Mouse (Mus musculus): ENCODE measurements around the gene Dgkg. TPM values are rescaled to one million over a fixed set of nuclear protein-coding genes. Genes with fewer than 3 reads are reported as not detected.

The Dgkg gene
- polyA plus RNA-seq, 1 experiment from 2014 or later: 0.12 TPM

DNA sequence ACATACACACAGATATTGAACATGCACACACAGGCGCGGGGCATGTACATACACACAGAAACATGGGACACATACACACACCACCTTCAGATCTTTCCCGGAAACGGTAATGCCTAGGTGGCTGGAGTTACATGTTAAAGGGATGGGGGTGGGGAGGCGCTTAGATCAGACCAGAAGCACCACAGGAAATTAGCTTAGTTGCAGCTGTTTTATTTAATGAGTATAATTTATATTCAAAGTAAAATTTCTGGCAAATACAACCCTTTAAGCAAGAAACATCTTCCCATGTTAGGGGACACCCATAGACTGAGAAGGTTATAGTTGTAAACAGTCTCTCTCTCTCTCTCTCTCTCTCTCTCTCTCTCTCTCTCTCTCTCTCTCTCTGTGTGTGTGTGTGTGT, 1.8 kb downstream of the Dgkg start:
- Histone ChIP-seq H3K4me2 (replicated peaks; ENCODE audit: low read depth, low read length) (no peak overlapping the region), H3K4me3 (ENCODE audit: low read depth, low read length) (no peak overlapping the region), H3K4me1 (replicated peaks; ENCODE audit: control insufficient read depth, insufficient read depth, low read length) (no peaks in the 10 kb centered on the region), H3K27ac (ENCODE audit: low read depth, low read length) (no peak overlapping the region), H3K27me3 (ENCODE audit: control insufficient read depth, insufficient read depth, low read length) (peaks cover 29% of the 10 kb centered on the region), H3K9me3 (ENCODE audit: control insufficient read depth, low read length) (no peaks in the 10 kb centered on the region), H3K36me3 (ENCODE audit: control insufficient read depth, insufficient read depth, low read length) (no peaks in the 10 kb centered on the region), H3K9ac (ENCODE audit: low read depth, low read length) (no peak overlapping the region)
- 74% methylated on average over 5 of the region's 5 CpGs for WGBS
- no peak for DNase-seq (ENCODE audit: low spot score)
- ATAC-seq (ENCODE audit: low FRiP score): no peak

DNA sequence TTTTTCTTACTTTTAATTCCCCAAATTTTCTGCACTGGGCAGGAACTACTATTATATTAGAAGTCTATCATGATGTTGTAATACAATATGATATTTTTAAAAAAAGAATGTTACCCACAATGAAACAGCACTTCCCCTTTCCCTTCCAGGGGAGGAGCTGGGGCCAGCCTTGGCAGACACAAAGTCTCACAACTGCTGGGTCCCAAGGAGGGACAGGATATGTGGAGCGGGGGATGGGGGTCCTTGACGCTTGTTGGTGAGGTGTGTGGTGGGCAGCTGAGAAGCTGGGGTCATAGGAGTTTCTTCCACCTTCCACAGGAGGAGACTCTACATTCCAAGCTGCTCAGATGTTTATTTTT, 2.6 kb downstream of the Dgkg start:
- Histone ChIP-seq H3K36me3 (ENCODE audit: control insufficient read depth, insufficient read depth, low read length) (no peaks in the 10 kb centered on the region), H3K27me3 (ENCODE audit: control insufficient read depth, insufficient read depth, low read length) (peaks cover 29% of the 10 kb centered on the region), H3K4me2 (replicated peaks; ENCODE audit: low read depth, low read length) (no peak overlapping the region), H3K4me1 (replicated peaks; ENCODE audit: control insufficient read depth, insufficient read depth, low read length) (no peaks in the 10 kb centered on the region), H3K27ac (ENCODE audit: low read depth, low read length) (no peak overlapping the region), H3K9ac (ENCODE audit: low read depth, low read length) (no peak overlapping the region), H3K4me3 (ENCODE audit: low read depth, low read length) (no peak overlapping the region), H3K9me3 (ENCODE audit: control insufficient read depth, low read length) (no peaks in the 10 kb centered on the region)
- WGBS: 64% methylated on average over 2 of the region's 2 CpGs
- DNase-seq (ENCODE audit: low spot score) (no peak), ATAC-seq (ENCODE audit: low FRiP score) (no peak)

DNA sequence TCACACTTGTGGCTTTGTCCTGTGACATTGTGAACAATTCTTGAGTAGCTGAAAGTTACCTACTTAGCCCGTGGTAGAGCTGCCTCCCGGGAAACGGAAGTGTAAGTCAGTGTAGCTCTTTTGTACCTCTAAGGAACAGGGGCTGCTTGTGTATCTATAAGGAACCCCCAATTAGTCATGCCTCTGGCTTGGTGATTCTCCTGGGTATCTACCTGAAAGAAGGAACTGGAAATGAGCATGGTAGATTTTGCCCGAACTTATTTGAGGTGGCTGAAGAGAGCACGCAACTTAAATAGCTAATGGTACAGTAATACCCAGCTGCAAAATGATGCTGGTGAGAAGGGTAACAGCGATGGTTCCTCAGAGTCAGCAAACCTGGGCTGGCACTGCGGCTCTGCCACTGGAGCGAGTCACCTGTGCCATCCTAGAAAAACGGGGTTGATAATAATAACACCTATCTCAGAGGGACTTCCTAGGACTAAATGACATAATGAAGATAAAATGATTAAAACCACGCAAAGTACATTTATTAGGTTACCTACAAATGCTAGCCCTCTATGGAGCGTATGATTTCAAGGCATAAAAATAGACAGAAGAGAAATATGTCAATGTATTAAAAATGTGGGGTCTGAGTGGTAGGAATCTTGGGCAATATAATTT, 3.1 kb downstream of the Dgkg start:
- peaks cover 29% of the 10 kb centered on the region for H3K27me3 ChIP-seq (ENCODE audit: control insufficient read depth, insufficient read depth, low read length)

DNA sequence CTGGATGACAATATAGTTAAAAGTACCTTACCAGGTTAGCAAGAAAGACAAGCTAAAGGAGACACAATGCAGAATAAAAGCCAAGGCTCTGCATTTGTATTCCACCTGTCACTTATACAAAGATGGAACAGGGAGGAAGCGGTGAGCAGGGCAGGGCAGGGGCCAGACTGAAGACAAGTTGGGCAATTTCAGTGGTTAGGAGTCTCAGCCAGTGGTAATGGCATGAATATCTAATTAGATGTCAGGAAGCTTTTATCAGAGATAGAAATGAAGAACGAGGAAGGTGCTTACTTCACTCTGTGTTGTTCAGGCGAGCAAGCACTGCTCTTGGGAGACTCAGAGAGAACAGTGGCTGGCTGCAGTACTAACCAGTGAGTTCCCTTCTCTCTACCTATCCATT, 5.8 kb downstream of the Dgkg start:
- Histone ChIP-seq H3K4me2 (replicated peaks; ENCODE audit: low read depth, low read length) (no peak overlapping the region), H3K9ac (ENCODE audit: low read depth, low read length) (no peak overlapping the region), H3K27me3 (ENCODE audit: control insufficient read depth, insufficient read depth, low read length) (peaks cover 8% of the 10 kb centered on the region), H3K27ac (ENCODE audit: low read depth, low read length) (no peak overlapping the region), H3K4me1 (replicated peaks; ENCODE audit: control insufficient read depth, insufficient read depth, low read length) (no peaks in the 10 kb centered on the region), H3K36me3 (ENCODE audit: control insufficient read depth, insufficient read depth, low read length) (no peaks in the 10 kb centered on the region), H3K4me3 (ENCODE audit: low read depth, low read length) (no peak overlapping the region), H3K9me3 (ENCODE audit: control insufficient read depth, low read length) (no peaks in the 10 kb centered on the region)
- ATAC-seq (ENCODE audit: low FRiP score) (no peak), DNase-seq (ENCODE audit: low spot score) (no peak)
- WGBS: 70% methylated on average over 3 of the region's 3 CpGs

More for the DNA sequence above, 3.1 kb downstream of the Dgkg start:
- H3K4me2 ChIP-seq (replicated peaks; ENCODE audit: low read depth, low read length): no peak overlapping the region
- no peak for ATAC-seq (ENCODE audit: low FRiP score)
- H3K4me1 ChIP-seq (replicated peaks; ENCODE audit: control insufficient read depth, insufficient read depth, low read length): no peaks in the 10 kb centered on the region
- no peak overlapping the region for H3K9ac ChIP-seq (ENCODE audit: low read depth, low read length)
- 89% methylated on average over 11 of the region's 11 CpGs for WGBS
- no peaks in the 10 kb centered on the region for H3K9me3 ChIP-seq (ENCODE audit: control insufficient read depth, low read length)
- H3K36me3 ChIP-seq (ENCODE audit: control insufficient read depth, insufficient read depth, low read length): no peaks in the 10 kb centered on the region
- no peak for DNase-seq (ENCODE audit: low spot score)
- H3K27ac ChIP-seq (ENCODE audit: low read depth, low read length): no peak overlapping the region
- no peak overlapping the region for H3K4me3 ChIP-seq (ENCODE audit: low read depth, low read length)

DNA sequence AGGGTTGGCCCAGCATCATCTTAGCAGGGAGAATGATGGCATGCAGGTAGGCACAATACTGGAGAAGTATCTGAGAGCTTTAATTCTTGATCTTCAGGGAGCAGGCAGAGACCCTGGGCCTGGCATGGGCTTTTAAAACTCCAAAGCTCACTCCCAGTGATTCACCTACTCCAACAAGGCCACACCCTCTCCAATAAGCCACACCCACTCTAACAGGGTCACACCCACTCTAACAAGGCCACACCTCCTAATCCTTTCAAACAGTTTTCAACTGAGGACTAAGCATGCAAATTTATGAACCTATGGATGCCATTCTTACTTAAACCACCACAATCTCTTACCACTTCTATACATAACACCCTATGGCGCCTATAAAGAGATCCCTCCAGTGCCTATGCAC, 11.8 kb downstream of the Dgkg start:
- Histone ChIP-seq H3K27me3 (ENCODE audit: control insufficient read depth, insufficient read depth, low read length) (no peaks in the 10 kb centered on the region), H3K4me1 (replicated peaks; ENCODE audit: control insufficient read depth, insufficient read depth, low read length) (no peaks in the 10 kb centered on the region), H3K4me3 (ENCODE audit: low read depth, low read length) (no peak overlapping the region), H3K9me3 (ENCODE audit: control insufficient read depth, low read length) (no peaks in the 10 kb centered on the region), H3K9ac (ENCODE audit: low read depth, low read length) (no peak overlapping the region), H3K4me2 (replicated peaks; ENCODE audit: low read depth, low read length) (no peak overlapping the region), H3K36me3 (ENCODE audit: control insufficient read depth, insufficient read depth, low read length) (no peaks in the 10 kb centered on the region), H3K27ac (ENCODE audit: low read depth, low read length) (no peak overlapping the region)
- ATAC-seq (ENCODE audit: low FRiP score): no peak
- WGBS: 81% methylated on average over 1 of the region's 1 CpGs
- no peak for DNase-seq (ENCODE audit: low spot score)

DNA sequence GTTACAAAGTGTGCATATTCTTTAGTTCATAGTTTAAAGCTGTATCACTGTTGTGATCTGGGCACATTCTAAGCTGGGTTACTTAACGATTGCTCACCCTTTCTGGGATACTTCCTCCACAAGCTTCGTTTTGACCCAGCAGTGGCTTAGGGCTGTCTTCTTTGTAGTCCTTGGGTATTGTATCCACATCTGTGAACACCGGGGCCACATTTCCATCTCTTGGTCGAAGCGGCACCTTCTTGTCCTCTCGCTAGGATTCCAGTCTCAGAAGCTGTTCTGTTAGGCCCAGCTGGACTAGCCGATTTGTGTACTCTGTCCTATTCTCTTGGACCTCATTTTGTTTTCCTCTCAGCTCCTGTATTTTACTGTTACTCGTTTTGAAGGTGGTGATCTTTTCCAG, 13.6 kb downstream of the Dgkg start:
- Histone ChIP-seq H3K4me3 (ENCODE audit: low read depth, low read length) (no peak overlapping the region), H3K9ac (ENCODE audit: low read depth, low read length) (no peak overlapping the region), H3K4me2 (replicated peaks; ENCODE audit: low read depth, low read length) (no peak overlapping the region), H3K36me3 (ENCODE audit: control insufficient read depth, insufficient read depth, low read length) (no peaks in the 10 kb centered on the region), H3K9me3 (ENCODE audit: control insufficient read depth, low read length) (no peaks in the 10 kb centered on the region), H3K27me3 (ENCODE audit: control insufficient read depth, insufficient read depth, low read length) (no peaks in the 10 kb centered on the region), H3K4me1 (replicated peaks; ENCODE audit: control insufficient read depth, insufficient read depth, low read length) (no peaks in the 10 kb centered on the region), H3K27ac (ENCODE audit: low read depth, low read length) (no peak overlapping the region)
- no peak for DNase-seq (ENCODE audit: low spot score)
- 75% methylated on average over 8 of the region's 8 CpGs for WGBS
- no peak for ATAC-seq (ENCODE audit: low FRiP score)

DNA sequence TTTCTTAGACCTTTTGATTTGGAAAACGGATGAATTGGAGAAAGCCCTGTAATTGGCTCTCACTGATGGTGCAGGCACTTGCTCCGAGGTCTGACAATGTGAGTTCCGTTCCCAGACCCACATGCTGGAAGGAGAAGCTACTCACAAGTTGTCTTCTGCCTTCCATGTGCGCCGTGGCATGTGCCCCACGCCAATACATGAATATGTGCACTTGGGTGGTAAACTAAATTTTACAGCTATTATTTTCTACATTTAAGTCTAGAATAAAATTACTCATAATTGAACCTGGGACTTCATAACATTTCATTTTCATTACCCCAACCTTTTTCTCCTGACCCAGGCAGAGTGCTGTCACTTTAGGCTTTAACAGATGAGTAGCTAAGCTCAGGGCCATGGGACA, 14.1 kb downstream of the Dgkg start:
- H3K9me3 ChIP-seq (ENCODE audit: control insufficient read depth, low read length): no peaks in the 10 kb centered on the region
- no peaks in the 10 kb centered on the region for H3K36me3 ChIP-seq (ENCODE audit: control insufficient read depth, insufficient read depth, low read length)
- H3K27me3 ChIP-seq (ENCODE audit: control insufficient read depth, insufficient read depth, low read length): no peaks in the 10 kb centered on the region
- no peaks in the 10 kb centered on the region for H3K4me1 ChIP-seq (replicated peaks; ENCODE audit: control insufficient read depth, insufficient read depth, low read length)
- no peak for DNase-seq (ENCODE audit: low spot score)
- H3K9ac ChIP-seq (ENCODE audit: low read depth, low read length): no peak overlapping the region
- H3K4me2 ChIP-seq (replicated peaks; ENCODE audit: low read depth, low read length): no peak overlapping the region
- no peak overlapping the region for H3K27ac ChIP-seq (ENCODE audit: low read depth, low read length)
- WGBS: 85% methylated on average over 6 of the region's 6 CpGs
- H3K4me3 ChIP-seq (ENCODE audit: low read depth, low read length): no peak overlapping the region
- ATAC-seq (ENCODE audit: low FRiP score): no peak

DNA sequence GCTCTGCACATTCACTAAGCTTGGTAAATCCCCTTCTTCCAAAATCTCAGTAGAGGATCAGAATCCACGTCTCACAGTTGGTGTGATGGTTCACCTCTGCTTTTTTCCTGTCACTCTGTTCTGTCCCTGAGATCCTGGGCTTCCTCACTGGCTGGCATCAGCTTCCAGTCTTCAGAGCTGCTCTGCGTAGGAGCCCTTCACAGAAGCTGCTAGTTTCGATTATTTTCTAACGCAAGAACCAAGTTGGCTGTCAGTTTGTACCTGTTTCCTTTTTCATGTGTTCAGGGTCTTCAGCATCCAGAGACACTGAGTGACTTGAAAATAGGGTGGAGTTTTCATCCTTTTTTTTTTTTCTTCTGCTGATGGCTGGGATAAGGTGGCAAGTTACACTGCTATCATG, 15.0 kb downstream of the Dgkg start:
- Histone ChIP-seq H3K27me3 (ENCODE audit: control insufficient read depth, insufficient read depth, low read length) (no peaks in the 10 kb centered on the region), H3K4me2 (replicated peaks; ENCODE audit: low read depth, low read length) (no peak overlapping the region), H3K4me3 (ENCODE audit: low read depth, low read length) (no peak overlapping the region), H3K9me3 (ENCODE audit: control insufficient read depth, low read length) (no peaks in the 10 kb centered on the region), H3K9ac (ENCODE audit: low read depth, low read length) (no peak overlapping the region), H3K4me1 (replicated peaks; ENCODE audit: control insufficient read depth, insufficient read depth, low read length) (no peaks in the 10 kb centered on the region), H3K36me3 (ENCODE audit: control insufficient read depth, insufficient read depth, low read length) (no peaks in the 10 kb centered on the region), H3K27ac (ENCODE audit: low read depth, low read length) (no peak overlapping the region)
- DNase-seq (ENCODE audit: low spot score) (no peak), ATAC-seq (ENCODE audit: low FRiP score) (no peak)
- WGBS: 78% methylated on average over 4 of the region's 4 CpGs

DNA sequence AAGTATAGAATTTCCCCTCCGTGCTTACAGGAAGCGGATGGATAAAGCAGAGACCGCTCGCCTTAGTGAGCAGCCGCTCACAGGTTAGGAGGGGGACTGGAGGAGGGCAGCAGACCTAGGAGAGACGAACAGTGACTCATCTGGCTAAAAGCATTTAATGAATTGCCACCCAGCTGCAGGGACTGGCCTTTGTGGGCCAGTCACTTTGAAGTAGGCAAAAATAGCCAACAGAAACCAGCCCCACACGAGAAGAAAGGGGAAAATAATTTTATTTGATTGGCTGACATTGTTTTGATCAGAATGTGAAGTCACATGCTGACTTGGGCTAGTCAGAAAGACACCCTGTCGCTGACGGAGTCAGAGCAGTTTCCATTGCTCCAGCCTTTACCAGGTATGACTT, 15.4 kb downstream of the Dgkg start:
- Histone ChIP-seq H3K9ac (ENCODE audit: low read depth, low read length) (no peak overlapping the region), H3K36me3 (ENCODE audit: control insufficient read depth, insufficient read depth, low read length) (no peaks in the 10 kb centered on the region), H3K4me3 (ENCODE audit: low read depth, low read length) (no peak overlapping the region), H3K27me3 (ENCODE audit: control insufficient read depth, insufficient read depth, low read length) (no peaks in the 10 kb centered on the region), H3K9me3 (ENCODE audit: control insufficient read depth, low read length) (no peaks in the 10 kb centered on the region), H3K27ac (ENCODE audit: low read depth, low read length) (no peak overlapping the region), H3K4me1 (replicated peaks; ENCODE audit: control insufficient read depth, insufficient read depth, low read length) (no peaks in the 10 kb centered on the region), H3K4me2 (replicated peaks; ENCODE audit: low read depth, low read length) (no peak overlapping the region)
- ATAC-seq (ENCODE audit: low FRiP score): no peak
- no peak for DNase-seq (ENCODE audit: low spot score)
- WGBS: 35% methylated on average over 9 of the region's 9 CpGs
